Mouse (Mus musculus): Measurements from ENCODE around the gene Gpbar1. TPM values are rescaled to one million over a fixed set of nuclear protein-coding genes. Genes with fewer than 3 reads are reported as not detected.
"Not testable (repeated sequence)": the region's sequence is repeated elsewhere in the genome, so short reads cannot be mapped to it uniquely, and the experiment has no call there.

Gene Gpbar1
- total RNA-seq, 2 experiments from 2014 or later: 0.28 TPM; not detected in 1

DNA sequence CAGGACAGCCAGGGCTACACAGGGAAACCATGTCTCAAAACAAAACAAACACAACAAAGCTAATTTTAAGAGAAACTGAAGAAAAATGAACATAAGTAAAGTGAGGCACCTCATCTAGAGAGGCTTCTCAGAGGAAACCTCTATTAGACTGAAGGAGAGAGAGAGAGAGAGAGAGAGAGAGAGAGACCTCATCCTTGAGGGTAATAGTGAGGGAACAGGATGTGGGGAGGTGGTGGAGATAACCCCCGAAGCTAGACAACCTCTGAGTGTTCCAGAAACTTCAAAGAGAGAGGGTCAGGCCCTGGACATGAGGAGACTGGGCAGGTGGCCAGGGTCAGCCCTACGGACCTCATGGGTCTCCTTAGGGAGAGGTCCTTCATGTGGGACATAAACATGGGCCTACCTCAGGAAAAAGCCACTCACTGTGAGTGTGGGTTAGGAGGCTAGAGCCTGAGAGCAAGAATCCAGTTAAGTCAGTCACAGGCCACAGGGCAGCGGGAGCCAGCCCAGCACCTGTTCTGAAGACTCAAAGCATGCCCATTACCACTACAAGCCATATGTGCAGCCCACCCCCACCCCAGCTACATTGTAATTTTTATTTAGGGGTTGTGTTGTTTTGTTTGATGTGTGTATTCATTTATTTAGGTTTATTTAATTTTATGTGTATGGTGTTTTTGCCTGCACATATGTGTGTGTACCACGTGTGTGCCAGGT, 37.9 kb downstream of the Gpbar1 start:
- no peak for DNase-seq (ENCODE audit: low spot score in 2 of 2)

DNA sequence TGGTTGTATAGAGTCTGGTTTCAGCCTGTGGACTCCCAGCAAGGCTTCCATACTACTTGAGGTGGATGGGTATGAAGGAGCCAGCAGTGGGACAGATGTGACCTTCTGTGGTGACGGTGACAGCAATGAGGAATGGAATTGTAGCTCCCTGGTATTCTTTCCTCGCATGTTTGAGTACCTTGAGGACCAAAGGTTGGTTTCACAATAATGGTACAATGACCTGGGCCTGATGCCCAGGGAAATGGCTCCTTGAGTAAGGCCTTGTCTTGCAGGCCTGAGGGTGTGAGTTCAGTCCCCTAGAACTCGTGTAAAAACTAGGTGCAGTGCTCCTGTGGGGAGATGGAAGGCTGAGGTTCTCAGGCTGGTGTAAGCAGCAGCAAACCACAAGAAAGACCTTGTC, 40.4 kb downstream of the Gpbar1 start:
- no peak for DNase-seq (ENCODE audit: low spot score in 2 of 2)

DNA sequence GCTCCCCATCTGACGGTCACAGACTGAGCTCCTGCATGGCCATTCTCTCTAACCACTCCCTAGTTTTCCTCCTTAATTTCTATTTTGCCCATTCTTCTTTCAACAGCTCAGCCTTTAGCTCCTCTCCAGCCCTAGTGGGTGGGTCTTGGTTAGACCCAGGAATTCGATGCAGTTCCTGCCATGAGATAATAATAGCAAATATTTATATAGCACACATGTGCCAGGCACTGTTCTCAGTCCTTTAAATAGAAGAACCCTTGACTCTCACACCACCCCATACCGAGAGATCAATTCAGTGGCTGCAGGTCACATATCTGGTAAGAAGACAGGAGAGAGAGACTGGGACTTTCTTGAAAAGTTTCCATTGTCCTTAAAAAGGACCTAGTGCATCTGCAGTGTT, 43.0 kb downstream of the Gpbar1 start:
- no peak for DNase-seq (ENCODE audit: low spot score in 2 of 2)

GRCm38 (mm10) chr1:74326916-74327315, 48.6 kb downstream of the Gpbar1 start:
- not testable (repeated sequence) for DNase-seq (ENCODE audit: low spot score in 2 of 2)

Other genes starting within 250 kb of the Gpbar1 start
- 100 to 1,000 TPM; 252 to 275 TPM for gene Tns1, start 154.1 kb upstream of the Gpbar1 start, total RNA-seq (2021)
- 1 to 10 TPM; 3.9 to 4.0 TPM for gene Rufy4, start 153.0 kb upstream of the Gpbar1 start, total RNA-seq (2021)
- gene Cxcr2, start 124.6 kb upstream of the Gpbar1 start, total RNA-seq (2021): under 1 TPM; 0.45 to 0.68 TPM
- not detected for gene Cxcr1, start 83.9 kb upstream of the Gpbar1 start, total RNA-seq (2021)
- 100 to 1,000 TPM; 198 to 205 TPM for gene Arpc2, start 42.5 kb upstream of the Gpbar1 start, total RNA-seq (2021)
- gene Aamp, start 6.2 kb downstream of the Gpbar1 start, total RNA-seq (2021): 100 to 1,000 TPM; 175 to 177 TPM
- 10 to 100 TPM; 72.1 to 72.4 TPM for gene Pnkd, start 6.4 kb downstream of the Gpbar1 start, total RNA-seq (2021)
- gene Tmbim1, start 27.1 kb downstream of the Gpbar1 start, total RNA-seq (2021): 10 to 100 TPM; 65.8 to 72.4 TPM
- gene Catip, start 83.6 kb downstream of the Gpbar1 start, total RNA-seq (2021): under 1 TPM; 0.48 to 0.50 TPM
- gene Slc11a1, start 96.6 kb downstream of the Gpbar1 start, total RNA-seq (2021): 10 to 100 TPM; 10.2 to 13.6 TPM
- 100 to 1,000 TPM; 156 to 162 TPM for gene Ctdsp1, start 113.0 kb downstream of the Gpbar1 start, total RNA-seq (2021)
- 1 to 10 TPM; 1.6 to 7.1 TPM for gene Vil1, start 130.8 kb downstream of the Gpbar1 start, total RNA-seq (2021)
- 10 to 100 TPM; 43.9 to 44.4 TPM for gene Cnot9, start 227.5 kb downstream of the Gpbar1 start, total RNA-seq (2021)